Mouse (Mus musculus) CH12.LX (cell line): ENCODE measurements around the gene Fam120a.

Experiments
- CTCF ChIP-seq, 2 experiments: IDR thresholded peaks in 1 of 2; conservative IDR thresholded peaks in 1 of 2; 2 replicates each; pipeline ENCODE4 v1.5.1; 2011 to 2012; ENCODE audit warnings: low read depth in 2 of 2, low read length in 2 of 2, improper control_type of control experiment in 1 of 2, inconsistent platforms in 1 of 2, mild to moderate bottlenecking in 1 of 2, moderate library complexity in 1 of 2
- ELF1 ChIP-seq: IDR thresholded peaks from 2 replicates; pipeline ENCODE4 v1.6.1; 2014; ENCODE audit warnings: low read depth, mild to moderate bottlenecking, inconsistent platforms, low read length, improper control_type of control experiment
- MAFK ChIP-seq: IDR thresholded peaks from 2 replicates; pipeline ENCODE4 v1.6.1; 2011; ENCODE audit warnings: low read length, improper control_type of control experiment; ENCODE audit not compliant: insufficient replicate concordance
- MYC ChIP-seq: IDR thresholded peaks from 2 replicates; pipeline ENCODE4 v1.6.1; 2011; ENCODE audit warnings: low read depth, mild to moderate bottlenecking, improper control_type of control experiment, low read length
- POLR2A ChIP-seq: IDR thresholded peaks from 2 replicates; pipeline ENCODE4 v1.6.1; 2011; ENCODE audit warnings: low read depth, mild to moderate bottlenecking, improper control_type of control experiment, low read length
- USF1 ChIP-seq: IDR thresholded peaks from 2 replicates; pipeline ENCODE4 v1.6.1; 2014; ENCODE audit warnings: low read depth, mild to moderate bottlenecking, inconsistent platforms, low read length, improper control_type of control experiment

- TF ChIP-seq CTCF (conservative IDR thresholded peaks at IDR 0.05 in 1 of 2, IDR thresholded peaks at IDR 0.05 in 1 of 2; ENCODE audit: low read depth in 2 of 2, low read length in 2 of 2): no peak
- no peak for TF ChIP-seq POLR2A
- no peak for TF ChIP-seq USF1
- no peak for TF ChIP-seq MYC
- TF ChIP-seq ELF1: no peak
- no peak for TF ChIP-seq MAFK
These were observed 23.2 kb downstream of the Fam120a start for GRCm38 (mm10) chr13:48944571-48944970.
